Mouse (Mus musculus): Measurements from ENCODE around the gene Fgfr2. TPM values are rescaled to one million over a fixed set of nuclear protein-coding genes. Genes with fewer than 3 reads are reported as not detected.

Fgfr2 gene
- total RNA-seq, 1 experiment = 37.5 TPM

GRCm38 (mm10) chr7:131542872-131543622, 1580.1 kb downstream of the Fgfr2 start:
- Histone ChIP-seq H3K9ac (ENCODE audit: insufficient read depth, low read depth, low read length, poor library complexity, severe bottlenecking) (peak overlapping the region; percentile 10; the same call in 1 of the 2 replicates), H3K27ac (ENCODE audit: insufficient read depth, low read depth, low read length, poor library complexity, severe bottlenecking) (no peak overlapping the region), H3K36me3 (ENCODE audit: control insufficient read depth, insufficient read depth, low read length, poor library complexity, severe bottlenecking) (no peaks in the 10 kb centered on the region), H3K9me3 (ENCODE audit: control insufficient read depth, insufficient read depth, low read depth, low read length) (no peaks in the 10 kb centered on the region), H3K4me3 (ENCODE audit: insufficient read depth in 1 of 2, low read depth in 1 of 2, low read length in 2 of 2, poor library complexity in 1 of 2, severe bottlenecking in 1 of 2) (peak overlapping the region; percentile 68 to 69), H3K4me1 (ENCODE audit: control insufficient read depth in 2 of 2, insufficient read depth in 2 of 2, low read length in 2 of 2, poor library complexity in 1 of 2) (peaks cover 0 to 2% of the 10 kb centered on the region in 2 experiments; a peak in 1 of 4 replicates)
- in situ Hi-C loops (cut with MboI; ENCODE audit: low sequenced_read_pairs in 2 of 2, unreplicated experiment in 2 of 2) = loop anchor here (25.0 kb wide), 1 partner anchor 344 kb away; no protein-coding TSS in a partner anchor
- DNase-seq (ENCODE audit: low read depth, low spot score) = no peak
- TF ChIP-seq ZC3H11A (IDR thresholded peaks at IDR 0.05; ENCODE audit: borderline replicate concordance, low read depth, low read length) (no peak), ZNF384 (IDR thresholded peaks at IDR 0.05; ENCODE audit: low read depth, low read length) (no peak), MAFK (IDR thresholded peaks at IDR 0.05; ENCODE audit: insufficient read depth, low read depth, low read length) (no peak), CHD2 (IDR thresholded peaks at IDR 0.05; ENCODE audit: low read depth, low read length) (no peak), HCFC1 (IDR thresholded peaks at IDR 0.05; ENCODE audit: borderline replicate concordance, insufficient read depth, low read length) (no peak)

GRCm38 (mm10) chr7:131542115-131542871, 1580.9 kb downstream of the Fgfr2 start, which contains the start of gene Hmx3:
Gene Hmx3, plus strand, starts transcription at chr7:131542867.
- peaks cover 0 to 2% of the 10 kb centered on the region in 2 experiments; a peak in 1 of 4 replicates for H3K4me1 ChIP-seq (ENCODE audit: control insufficient read depth in 2 of 2, insufficient read depth in 2 of 2, low read length in 2 of 2, poor library complexity in 1 of 2)
- in situ Hi-C loops (cut with MboI; ENCODE audit: low sequenced_read_pairs in 2 of 2, unreplicated experiment in 2 of 2) = loop anchor here (25.0 kb wide), 1 partner anchor 345 kb away; no protein-coding TSS in a partner anchor
- H3K4me3 ChIP-seq (ENCODE audit: insufficient read depth in 1 of 2, low read depth in 1 of 2, low read length in 2 of 2, poor library complexity in 1 of 2, severe bottlenecking in 1 of 2) = peak within 1 kb of the TSS; percentile 68 to 69
- H3K36me3 ChIP-seq (ENCODE audit: control insufficient read depth, insufficient read depth, low read length, poor library complexity, severe bottlenecking) = no peaks in the 10 kb centered on the region
- TF ChIP-seq CHD2 (IDR thresholded peaks at IDR 0.05; ENCODE audit: low read depth, low read length) (no peak), HCFC1 (IDR thresholded peaks at IDR 0.05; ENCODE audit: borderline replicate concordance, insufficient read depth, low read length) (peak; percentile 56)
- H3K27ac ChIP-seq (ENCODE audit: insufficient read depth, low read depth, low read length, poor library complexity, severe bottlenecking) = no peak within 1 kb of the TSS
- DNase-seq (ENCODE audit: low read depth, low spot score) = no peak
- no peaks in the 10 kb centered on the region for H3K9me3 ChIP-seq (ENCODE audit: control insufficient read depth, insufficient read depth, low read depth, low read length)
- H3K9ac ChIP-seq (ENCODE audit: insufficient read depth, low read depth, low read length, poor library complexity, severe bottlenecking) = peak within 1 kb of the TSS; percentile 10; the same call in 1 of the 2 replicates

DNA sequence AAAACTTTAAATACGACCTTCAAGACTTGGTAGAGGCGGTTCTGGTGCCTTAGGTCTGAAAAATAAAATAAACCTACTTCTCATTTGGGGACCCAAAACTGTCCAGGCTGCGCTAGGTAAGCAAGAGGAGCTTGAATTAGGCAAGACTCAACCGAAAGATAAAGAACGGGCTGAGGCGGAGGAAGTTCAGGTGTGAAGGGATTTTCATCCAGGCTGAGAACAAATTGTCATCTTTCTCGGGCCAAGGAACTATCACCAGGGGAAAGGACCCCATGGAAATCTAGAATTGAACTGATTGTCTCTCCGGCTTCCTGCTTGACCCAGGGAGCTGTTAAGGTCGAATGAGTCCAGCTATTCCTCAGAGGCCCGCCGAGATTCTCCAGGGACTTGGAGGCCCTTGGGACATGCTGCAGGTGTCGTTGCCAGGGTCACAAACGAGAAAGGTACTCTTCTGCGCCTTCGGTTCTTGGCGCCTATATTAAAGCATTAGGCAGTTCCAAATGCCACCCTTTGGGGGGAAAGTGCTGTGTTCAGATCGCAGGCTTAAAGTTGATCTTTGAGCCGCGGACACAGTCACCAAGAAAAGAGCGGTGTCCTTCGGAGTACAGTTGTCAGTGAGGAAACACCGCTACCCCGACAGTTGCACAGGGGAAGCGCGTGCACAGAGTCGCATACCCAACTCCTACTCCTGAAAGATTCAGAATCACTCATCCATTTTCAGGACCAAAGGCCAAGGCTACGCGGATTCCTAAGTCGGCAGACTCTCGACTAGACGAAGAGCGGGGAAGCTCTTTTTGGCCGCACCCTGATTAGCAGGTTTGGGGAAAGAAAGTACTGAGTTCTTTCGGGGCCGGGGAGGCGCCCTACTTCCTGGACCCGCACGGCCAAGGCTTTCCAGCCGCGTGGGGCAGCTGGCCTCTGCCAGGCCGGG, 1581.7 kb downstream of the Fgfr2 start:
- in situ Hi-C loops (cut with MboI; ENCODE audit: low sequenced_read_pairs in 2 of 2, unreplicated experiment in 2 of 2) = loop anchor here (25.0 kb wide), 1 partner anchor 346 kb away; no protein-coding TSS in a partner anchor
- H3K36me3 ChIP-seq (ENCODE audit: control insufficient read depth, insufficient read depth, low read length, poor library complexity, severe bottlenecking) = no peaks in the 10 kb centered on the region
- H3K9me3 ChIP-seq (ENCODE audit: control insufficient read depth, insufficient read depth, low read depth, low read length) = no peaks in the 10 kb centered on the region
- no peak overlapping the region for H3K27ac ChIP-seq (ENCODE audit: insufficient read depth, low read depth, low read length, poor library complexity, severe bottlenecking)
- peak overlapping the region; percentile 68 to 69 for H3K4me3 ChIP-seq (ENCODE audit: insufficient read depth in 1 of 2, low read depth in 1 of 2, low read length in 2 of 2, poor library complexity in 1 of 2, severe bottlenecking in 1 of 2)
- no peak for DNase-seq (ENCODE audit: low read depth, low spot score)
- H3K4me1 ChIP-seq (ENCODE audit: control insufficient read depth in 2 of 2, insufficient read depth in 2 of 2, low read length in 2 of 2, poor library complexity in 1 of 2) = peaks cover 0 to 2% of the 10 kb centered on the region in 2 experiments; a peak in 1 of 4 replicates
- H3K9ac ChIP-seq (ENCODE audit: insufficient read depth, low read depth, low read length, poor library complexity, severe bottlenecking) = no peak overlapping the region
- TF ChIP-seq CHD2 (IDR thresholded peaks at IDR 0.05; ENCODE audit: low read depth, low read length) (no peak), MAFK (IDR thresholded peaks at IDR 0.05; ENCODE audit: insufficient read depth, low read depth, low read length) (no peak), ZNF384 (IDR thresholded peaks at IDR 0.05; ENCODE audit: low read depth, low read length) (no peak), HCFC1 (IDR thresholded peaks at IDR 0.05; ENCODE audit: borderline replicate concordance, insufficient read depth, low read length) (no peak), ZC3H11A (IDR thresholded peaks at IDR 0.05; ENCODE audit: borderline replicate concordance, low read depth, low read length) (no peak)

- no peaks in the 10 kb centered on the region for H3K9me3 ChIP-seq (ENCODE audit: control insufficient read depth, insufficient read depth, low read depth, low read length)
- H3K4me1 ChIP-seq (ENCODE audit: control insufficient read depth in 2 of 2, insufficient read depth in 2 of 2, low read length in 2 of 2, poor library complexity in 1 of 2) = peaks cover 0 to 2% of the 10 kb centered on the region in 2 experiments; a peak in 1 of 4 replicates
- no peak overlapping the region for H3K9ac ChIP-seq (ENCODE audit: insufficient read depth, low read depth, low read length, poor library complexity, severe bottlenecking)
- H3K4me3 ChIP-seq (ENCODE audit: insufficient read depth in 1 of 2, low read depth in 1 of 2, low read length in 2 of 2, poor library complexity in 1 of 2, severe bottlenecking in 1 of 2) = no peak overlapping the region
- DNase-seq (ENCODE audit: low read depth, low spot score) = no peak
- TF ChIP-seq ZNF384 (IDR thresholded peaks at IDR 0.05; ENCODE audit: low read depth, low read length) (no peak), ZC3H11A (IDR thresholded peaks at IDR 0.05; ENCODE audit: borderline replicate concordance, low read depth, low read length) (peak; percentile 78; the same call in 1 of the 2 replicates), MAFK (IDR thresholded peaks at IDR 0.05; ENCODE audit: insufficient read depth, low read depth, low read length) (no peak)
- H3K36me3 ChIP-seq (ENCODE audit: control insufficient read depth, insufficient read depth, low read length, poor library complexity, severe bottlenecking) = no peaks in the 10 kb centered on the region
- H3K27ac ChIP-seq (ENCODE audit: insufficient read depth, low read depth, low read length, poor library complexity, severe bottlenecking) = no peak overlapping the region
- in situ Hi-C loops (cut with MboI; ENCODE audit: low sequenced_read_pairs in 2 of 2, unreplicated experiment in 2 of 2) = loop anchor here (25.0 kb wide), 1 partner anchor 347 kb away; no protein-coding TSS in a partner anchor
Measured at GRCm38 (mm10) chr7:131539979-131540378, 1583.2 kb downstream of the Fgfr2 start.
